Mouse (Mus musculus): Measurements from ENCODE around the gene Igf1r.
A peak's percentile ranks its signal among the peaks of the same experiment; 100 is the strongest.

GRCm38 (mm10) chr7:68111532-68111931, 158.9 kb downstream of the Igf1r start:
- TF ChIP-seq CHD2 (IDR thresholded peaks at IDR 0.05; ENCODE audit: low read depth, low read length) (no peak), MAFK (IDR thresholded peaks at IDR 0.05; ENCODE audit: insufficient read depth, low read depth, low read length) (0 out of 2 replicates have a peak, but pooled peaks have one; percentile 33), ZNF384 (IDR thresholded peaks at IDR 0.05; ENCODE audit: low read depth, low read length) (no peak), ZC3H11A (IDR thresholded peaks at IDR 0.05; ENCODE audit: borderline replicate concordance, low read depth, low read length) (no peak), HCFC1 (IDR thresholded peaks at IDR 0.05; ENCODE audit: borderline replicate concordance, insufficient read depth, low read length) (no peak)
